Mouse (Mus musculus): ENCODE data around the gene Nlrp1a. TPM values are rescaled to one million over a fixed set of nuclear protein-coding genes. Genes with fewer than 3 reads are reported as not detected.

The Nlrp1a gene
- polyA plus RNA-seq (2012; rRNA removed; ENCODE audit: low replicate concordance) = 0.11 and 0.13 TPM in 2 replicates

GRCm38 (mm10) chr11:71144661-71145060 is at the start of gene Nlrp1a:
TSS of gene Nlrp1a (minus strand) at chr11:71144704.

Other genes starting within 250 kb of the Nlrp1a start
- gene Nup88, start 174.7 kb downstream of the Nlrp1a start, polyA plus RNA-seq (2012; rRNA removed; ENCODE audit: low replicate concordance) = 22.1 and 30.8 TPM in 2 replicates
- 19.2 and 41.4 TPM in 2 replicates for gene Rpain, start 174.5 kb downstream of the Nlrp1a start, polyA plus RNA-seq (2012; rRNA removed; ENCODE audit: low replicate concordance)
- 71.0 and 236 TPM in 2 replicates for gene C1qbp, start 161.7 kb downstream of the Nlrp1a start, polyA plus RNA-seq (2012; rRNA removed; ENCODE audit: low replicate concordance)
- 28.5 and 57.6 TPM in 2 replicates for gene Dhx33, start 140.3 kb downstream of the Nlrp1a start, polyA plus RNA-seq (2012; rRNA removed; ENCODE audit: low replicate concordance)
- gene Mis12, start 125.1 kb downstream of the Nlrp1a start, polyA plus RNA-seq (2012; rRNA removed; ENCODE audit: low replicate concordance) = 2.5 and 3.3 TPM in 2 replicates
- gene Derl2, start 124.9 kb downstream of the Nlrp1a start, polyA plus RNA-seq (2012; rRNA removed; ENCODE audit: low replicate concordance) = 7.3 and 16.6 TPM in 2 replicates
- gene 6330403K07Rik, start 111.2 kb downstream of the Nlrp1a start, polyA plus RNA-seq (2012; rRNA removed; ENCODE audit: low replicate concordance) = 0.92 and 1.2 TPM in 2 replicates
- 0.54 and 0.83 TPM in 2 replicates for gene Nlrp1b, start 86.0 kb upstream of the Nlrp1a start, polyA plus RNA-seq (2012; rRNA removed; ENCODE audit: low replicate concordance)